Mouse (Mus musculus) olfactory bulb, adult 2 months (tissue): ENCODE measurements around the gene Icmt. TPM values are rescaled to one million over a fixed set of nuclear protein-coding genes. Genes with fewer than 3 reads are reported as not detected.
A peak's percentile ranks its signal among the peaks of the same experiment; 100 is the strongest.

Experiments used
- H3K27ac ChIP-seq: fragments of 200-500 bp; 2 replicates; pipeline ENCODE4 v1.5.1; 2012; ENCODE audit warnings: low read depth, low read length; ENCODE audit not compliant: insufficient read depth
- H3K4me1 ChIP-seq: fragments of 200-500 bp; 2 replicates; pipeline ENCODE4 v1.6.1; 2012; ENCODE audit warnings: low read length; ENCODE audit not compliant: control insufficient read depth, insufficient read depth
- H3K4me3 ChIP-seq: fragments of 200-500 bp; 2 replicates; pipeline ENCODE4 v1.5.1; 2012; ENCODE audit warnings: mild to moderate bottlenecking, low read depth, low read length, moderate library complexity; ENCODE audit not compliant: insufficient read depth
- CTCF ChIP-seq: fragments of 200-500 bp; IDR thresholded peaks from 2 replicates; pipeline ENCODE4 v1.5.1; 2012; ENCODE audit warnings: low read depth, mild to moderate bottlenecking, low read length, moderate library complexity; ENCODE audit not compliant: insufficient read depth
- POLR2A ChIP-seq: fragments of 200-500 bp; IDR thresholded peaks from 2 replicates; pipeline ENCODE4 v1.6.1; 2012; ENCODE audit warnings: mild to moderate bottlenecking, low read depth, low read length, moderate library complexity; ENCODE audit not compliant: insufficient read depth
- WGBS: fragments of 180-500 bp; shearing (Covaris S2); methylation state at CpG from one replicate; pipeline ENCODE4 v1.1.7; 2018; 5-methylcytosine and 5-hydroxymethylcytosine counted together
- polyA plus RNA-seq: library from polyadenylated mRNA; stranded (reverse); fragments of >200 nt; gene quantifications from 2 replicates; pipeline ENCODE4 v1.2.4, GENCODE M21; 2012; ENCODE audit warnings: low replicate concordance; ENCODE audit not compliant: missing spikeins, insufficient read depth, insufficient read length

Icmt gene
- polyA plus RNA-seq, 1 experiment: not detected

- Histone ChIP-seq H3K27ac (peak within 1 kb of the TSS; percentile 58), H3K4me1 (peaks cover 43% of the 10 kb centered on the region), H3K4me3 (peak within 1 kb of the TSS; percentile 73)
- under 1% methylated on average over 103 of the region's 120 CpGs for WGBS
- TF ChIP-seq POLR2A (peak; percentile 21; the same call in 1 of the 2 replicates), CTCF (no peak)
These were observed 41.6 kb downstream of the Icmt start, which contains the start of gene Chd5 for GRCm38 (mm10) chr4:152338419-152339292. Gene Chd5, plus strand, starts transcription at chr4:152338651.

GRCm38 (mm10) chr4:152339293-152339790 lies 42.3 kb downstream of the Icmt start:
- 3% methylated on average over 26 of the region's 26 CpGs for WGBS
- TF ChIP-seq POLR2A: no peak
- TF ChIP-seq CTCF: no peak
- H3K4me3 ChIP-seq: peak overlapping the region; percentile 73
- peaks cover 49% of the 10 kb centered on the region for H3K4me1 ChIP-seq
- peak overlapping the region; percentile 58; the same call in 1 of the 2 replicates for H3K27ac ChIP-seq

GRCm38 (mm10) chr4:152340584-152341284 lies 43.7 kb downstream of the Icmt start:
- 49% methylated on average over 15 of the region's 15 CpGs for WGBS
- Histone ChIP-seq H3K4me1 (peaks cover 62% of the 10 kb centered on the region), H3K4me3 (0 out of 2 replicates have a peak overlapping the region, but pooled peaks have one; percentile 4), H3K27ac (no peak overlapping the region)
- TF ChIP-seq POLR2A: no peak
- TF ChIP-seq CTCF: no peak

- Histone ChIP-seq H3K4me3 (no peak overlapping the region), H3K4me1 (peaks cover 81% of the 10 kb centered on the region), H3K27ac (no peak overlapping the region)
- 10% methylated on average over 5 of the region's 5 CpGs for WGBS
- TF ChIP-seq CTCF (peak; percentile 67), POLR2A (no peak)
These were observed 46.3 kb downstream of the Icmt start for GRCm38 (mm10) chr4:152343296-152343695.

- WGBS: 57% methylated on average over 7 of the region's 7 CpGs
These were observed 47.6 kb downstream of the Icmt start for GRCm38 (mm10) chr4:152344651-152345050.

GRCm38 (mm10) chr4:152345120-152345889 lies 48.3 kb downstream of the Icmt start:
- WGBS: 38% methylated on average over 7 of the region's 7 CpGs
- no peak overlapping the region for H3K4me3 ChIP-seq
- peak overlapping the region; percentile 43 for H3K27ac ChIP-seq
- peaks cover 87% of the 10 kb centered on the region for H3K4me1 ChIP-seq
- TF ChIP-seq POLR2A (no peak), CTCF (no peak)

More at GRCm38 (mm10) chr4:152344651-152345050, 47.6 kb downstream of the Icmt start:
- TF ChIP-seq CTCF: no peak
- TF ChIP-seq POLR2A: no peak
- no peak overlapping the region for H3K27ac ChIP-seq
- peaks cover 89% of the 10 kb centered on the region for H3K4me1 ChIP-seq
- no peak overlapping the region for H3K4me3 ChIP-seq

- Histone ChIP-seq H3K4me3 (peak overlapping the region; percentile 31), H3K27ac (peak overlapping the region; percentile 96), H3K4me1 (peaks cover 85% of the 10 kb centered on the region)
- 2% methylated on average over 17 of the region's 17 CpGs for WGBS
- TF ChIP-seq POLR2A: no peak
- no peak for TF ChIP-seq CTCF
These were observed 52.9 kb downstream of the Icmt start for GRCm38 (mm10) chr4:152349837-152350381.
